Mouse (Mus musculus): ENCODE measurements around the gene Map4k2. TPM values are rescaled to one million over a fixed set of nuclear protein-coding genes. Genes with fewer than 3 reads are reported as not detected.

Map4k2 gene
- polyA plus RNA-seq, 1 experiment from 2014 or later: 21.2 TPM

DNA sequence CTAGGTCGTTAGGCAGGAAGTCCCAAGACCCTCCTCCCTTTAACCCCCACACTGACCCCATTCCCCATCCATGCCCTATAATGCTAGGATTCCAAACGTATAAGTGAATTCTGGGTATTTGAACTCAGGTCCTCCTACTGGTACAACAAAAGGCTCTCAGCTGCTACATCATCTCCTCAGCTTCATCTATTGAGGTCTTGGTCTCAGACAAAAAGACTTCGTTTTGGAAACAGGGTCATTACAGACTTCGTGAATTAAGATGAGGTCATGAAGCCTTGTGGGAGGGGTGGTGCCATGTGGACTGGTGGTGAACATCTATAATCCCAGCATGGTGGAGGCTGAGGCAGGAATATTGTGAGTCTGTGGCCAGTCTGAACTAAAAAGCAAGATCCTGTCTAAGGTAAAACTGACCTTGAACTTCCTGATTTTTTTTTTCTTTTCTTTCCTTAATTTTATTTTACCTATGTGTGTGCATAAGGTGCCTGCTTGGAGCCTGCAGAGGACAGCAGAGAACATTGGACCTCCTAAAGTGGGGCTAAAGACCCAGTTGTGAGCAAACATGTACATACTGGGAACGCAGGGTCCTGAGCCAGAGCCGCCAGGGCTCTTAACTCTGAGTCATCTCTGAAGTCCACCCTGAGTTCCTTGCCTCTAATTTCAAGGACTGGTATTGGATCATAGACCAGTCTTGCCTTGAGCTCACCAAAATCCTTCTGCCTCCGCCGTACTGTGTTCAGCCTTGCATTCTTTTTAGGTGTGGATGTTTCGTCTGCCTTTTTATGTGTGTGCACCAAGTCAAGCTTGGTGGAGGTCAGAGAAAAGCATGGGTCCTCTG, 7.0 kb upstream of the Map4k2 start:
- H3K9me3 ChIP-seq (ENCODE audit: control insufficient read depth, low read length): no peaks in the 10 kb centered on the region
- H3K27me3 ChIP-seq (replicated peaks; ENCODE audit: control insufficient read depth, insufficient read depth, low read length): no peaks in the 10 kb centered on the region
- no peak overlapping the region for H3K9ac ChIP-seq (replicated peaks; ENCODE audit: low read depth, low read length)
- no peak overlapping the region for H3K4me3 ChIP-seq (replicated peaks; ENCODE audit: low read length)
- H3K36me3 ChIP-seq (ENCODE audit: control insufficient read depth, insufficient read depth): peaks cover 12% of the 10 kb centered on the region
- H3K4me2 ChIP-seq (ENCODE audit: low read length): peak overlapping the region; percentile 8; the same call in 1 of the 2 replicates
- peaks cover 23% of the 10 kb centered on the region for H3K4me1 ChIP-seq (replicated peaks; ENCODE audit: control insufficient read depth, insufficient read depth, low read length)
- H3K27ac ChIP-seq (ENCODE audit: low read length): no peak overlapping the region
- WGBS: 56% methylated on average over 9 of the region's 9 CpGs
- ATAC-seq: no peak

DNA sequence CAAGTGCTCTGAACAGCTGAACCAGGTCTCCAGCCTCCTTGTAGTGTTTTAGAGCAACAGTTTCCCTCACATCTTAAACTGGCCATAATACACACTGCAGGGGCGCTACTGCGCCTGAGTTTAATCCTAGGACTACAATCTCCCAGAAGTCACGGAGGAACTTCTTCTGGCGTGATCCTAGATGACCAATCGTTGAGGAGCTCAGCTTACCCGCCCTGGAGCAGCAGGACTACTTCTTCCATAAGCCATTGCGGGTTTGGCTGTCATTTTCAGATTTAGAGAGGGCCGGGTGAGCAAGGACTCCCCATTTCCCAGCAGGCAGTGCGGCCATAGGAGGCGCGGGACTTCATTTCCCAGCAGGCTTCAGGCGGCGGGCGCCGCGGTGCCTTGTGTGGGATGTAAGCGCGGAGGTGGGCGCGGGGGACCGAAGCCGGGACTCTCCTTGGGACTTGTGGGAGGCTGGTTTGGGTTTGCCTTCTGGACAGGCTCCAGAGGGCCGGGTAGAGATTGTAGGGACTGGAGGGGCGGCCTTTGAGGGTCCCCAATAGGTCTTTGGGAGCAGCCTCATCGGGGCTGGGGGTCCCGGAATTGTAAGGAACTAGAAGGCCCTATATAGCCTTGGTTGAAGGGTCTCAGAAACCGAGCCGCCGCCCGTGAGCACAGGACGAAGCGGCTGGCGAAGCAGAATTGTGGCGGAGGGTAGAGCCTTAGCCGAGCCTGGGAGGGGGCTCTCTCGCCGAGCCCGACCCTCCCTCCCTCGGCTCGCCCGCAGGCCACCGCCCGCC, 6.1 kb upstream of the Map4k2 start, which contains the start of gene Men1:
Gene Men1 (plus strand): TSS at position 307 of the 785 bp plus-strand sequence.
- Histone ChIP-seq H3K27ac (ENCODE audit: low read length) (peak within 1 kb of the TSS; percentile 70), H3K9ac (replicated peaks; ENCODE audit: low read depth, low read length) (peak within 1 kb of the TSS; percentile 83), H3K4me2 (ENCODE audit: low read length) (peak within 1 kb of the TSS; percentile 71), H3K4me3 (replicated peaks; ENCODE audit: low read length) (peak within 1 kb of the TSS; percentile 75), H3K9me3 (ENCODE audit: control insufficient read depth, low read length) (no peaks in the 10 kb centered on the region), H3K36me3 (ENCODE audit: control insufficient read depth, insufficient read depth) (peaks cover 16% of the 10 kb centered on the region), H3K4me1 (replicated peaks; ENCODE audit: control insufficient read depth, insufficient read depth, low read length) (peaks cover 23% of the 10 kb centered on the region), H3K27me3 (replicated peaks; ENCODE audit: control insufficient read depth, insufficient read depth, low read length) (no peaks in the 10 kb centered on the region)
- peak; percentile 97 for ATAC-seq
- under 1% methylated on average over 43 of the region's 43 CpGs for WGBS

DNA sequence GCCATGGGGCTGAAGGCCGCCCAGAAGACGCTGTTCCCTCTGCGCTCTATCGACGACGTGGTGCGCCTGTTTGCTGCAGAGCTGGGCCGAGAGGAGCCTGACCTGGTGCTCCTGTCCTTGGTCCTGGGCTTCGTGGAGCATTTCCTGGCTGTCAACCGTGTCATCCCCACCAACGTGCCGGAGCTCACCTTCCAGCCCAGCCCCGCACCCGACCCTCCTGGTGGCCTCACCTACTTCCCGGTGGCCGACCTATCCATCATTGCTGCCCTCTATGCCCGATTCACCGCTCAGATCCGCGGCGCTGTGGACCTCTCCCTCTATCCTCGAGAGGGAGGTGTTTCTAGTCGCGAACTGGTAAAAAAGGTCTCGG, 5.5 kb upstream of the Map4k2 start:
- peak overlapping the region; percentile 71 for H3K4me2 ChIP-seq (ENCODE audit: low read length)
- peaks cover 16% of the 10 kb centered on the region for H3K36me3 ChIP-seq (ENCODE audit: control insufficient read depth, insufficient read depth)
- H3K4me3 ChIP-seq (replicated peaks; ENCODE audit: low read length): peak overlapping the region; percentile 75
- no peaks in the 10 kb centered on the region for H3K9me3 ChIP-seq (ENCODE audit: control insufficient read depth, low read length)
- H3K9ac ChIP-seq (replicated peaks; ENCODE audit: low read depth, low read length): peak overlapping the region; percentile 83
- no peaks in the 10 kb centered on the region for H3K27me3 ChIP-seq (replicated peaks; ENCODE audit: control insufficient read depth, insufficient read depth, low read length)
- no peak for ATAC-seq
- WGBS: under 1% methylated on average over 25 of the region's 25 CpGs
- H3K27ac ChIP-seq (ENCODE audit: low read length): peak overlapping the region; percentile 70
- H3K4me1 ChIP-seq (replicated peaks; ENCODE audit: control insufficient read depth, insufficient read depth, low read length): peaks cover 23% of the 10 kb centered on the region

DNA sequence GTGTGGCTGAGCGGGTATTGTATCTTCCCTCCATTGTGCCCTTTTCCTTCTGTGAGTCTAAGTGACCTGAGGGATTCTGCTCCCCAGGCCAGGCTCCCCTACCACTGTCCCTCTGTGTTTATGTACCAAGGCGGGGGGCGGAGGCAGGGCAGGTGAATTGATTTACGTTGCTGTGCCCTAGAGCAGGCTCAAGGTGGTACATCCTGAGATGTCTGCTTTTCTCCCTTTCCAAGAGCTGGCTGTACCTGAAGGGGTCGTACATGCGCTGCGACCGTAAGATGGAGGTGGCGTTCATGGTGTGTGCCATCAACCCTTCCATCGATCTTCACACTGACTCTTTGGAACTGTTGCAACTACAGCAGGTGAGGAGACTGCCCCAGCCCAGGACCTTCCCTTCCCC, 4.0 kb upstream of the Map4k2 start:
- Histone ChIP-seq H3K9ac (replicated peaks; ENCODE audit: low read depth, low read length) (no peak overlapping the region), H3K27ac (ENCODE audit: low read length) (no peak overlapping the region), H3K9me3 (ENCODE audit: control insufficient read depth, low read length) (no peaks in the 10 kb centered on the region), H3K27me3 (replicated peaks; ENCODE audit: control insufficient read depth, insufficient read depth, low read length) (no peaks in the 10 kb centered on the region), H3K4me1 (replicated peaks; ENCODE audit: control insufficient read depth, insufficient read depth, low read length) (peaks cover 27% of the 10 kb centered on the region), H3K4me3 (replicated peaks; ENCODE audit: low read length) (no peak overlapping the region), H3K36me3 (ENCODE audit: control insufficient read depth, insufficient read depth) (peaks cover 16% of the 10 kb centered on the region), H3K4me2 (ENCODE audit: low read length) (no peak overlapping the region)
- 97% methylated on average over 10 of the region's 10 CpGs for WGBS
- no peak for ATAC-seq

DNA sequence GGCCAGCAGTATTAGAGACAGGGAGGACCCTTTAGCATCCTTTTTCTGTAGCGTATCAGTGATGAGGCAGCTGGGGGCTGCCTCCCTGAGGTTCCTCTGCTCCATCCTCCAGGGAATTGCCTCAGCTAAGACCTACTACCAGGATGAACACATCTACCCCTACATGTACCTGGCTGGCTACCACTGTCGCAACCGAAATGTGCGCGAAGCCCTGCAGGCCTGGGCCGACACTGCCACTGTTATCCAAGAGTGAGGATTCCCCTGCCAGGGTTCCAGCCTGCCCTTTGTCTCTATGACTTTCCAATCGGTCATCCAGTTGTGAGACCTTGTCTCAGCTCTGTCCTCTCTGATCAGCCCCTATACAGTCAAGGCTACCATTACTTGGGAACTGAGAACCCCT, 2.8 kb upstream of the Map4k2 start:
- Histone ChIP-seq H3K27ac (ENCODE audit: low read length) (no peak overlapping the region), H3K9me3 (ENCODE audit: control insufficient read depth, low read length) (no peaks in the 10 kb centered on the region), H3K4me3 (replicated peaks; ENCODE audit: low read length) (no peak overlapping the region), H3K4me1 (replicated peaks; ENCODE audit: control insufficient read depth, insufficient read depth, low read length) (peaks cover 27% of the 10 kb centered on the region), H3K9ac (replicated peaks; ENCODE audit: low read depth, low read length) (no peak overlapping the region), H3K36me3 (ENCODE audit: control insufficient read depth, insufficient read depth) (peaks cover 16% of the 10 kb centered on the region), H3K4me2 (ENCODE audit: low read length) (no peak overlapping the region), H3K27me3 (replicated peaks; ENCODE audit: control insufficient read depth, insufficient read depth, low read length) (no peaks in the 10 kb centered on the region)
- ATAC-seq: no peak
- 94% methylated on average over 7 of the region's 7 CpGs for WGBS

DNA sequence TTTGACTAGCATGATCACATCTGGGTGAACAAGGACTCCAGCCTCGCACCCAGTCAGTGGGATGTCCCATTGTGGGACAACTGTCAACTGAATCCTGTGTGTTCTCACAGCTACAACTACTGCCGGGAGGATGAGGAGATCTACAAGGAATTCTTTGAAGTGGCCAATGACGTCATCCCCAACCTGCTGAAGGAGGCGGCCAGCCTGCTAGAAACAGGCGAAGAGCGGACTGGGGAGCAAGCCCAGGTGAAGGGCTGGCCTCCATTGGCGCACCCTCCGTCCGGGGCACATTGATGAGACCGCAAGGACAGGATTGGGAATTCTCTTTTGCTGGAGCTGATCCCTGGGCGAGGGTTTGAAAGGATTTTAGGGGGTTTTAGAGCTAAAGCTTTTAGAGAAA, 2.2 kb upstream of the Map4k2 start:
- Histone ChIP-seq H3K4me1 (replicated peaks; ENCODE audit: control insufficient read depth, insufficient read depth, low read length) (peaks cover 27% of the 10 kb centered on the region), H3K4me3 (replicated peaks; ENCODE audit: low read length) (no peak overlapping the region), H3K9ac (replicated peaks; ENCODE audit: low read depth, low read length) (no peak overlapping the region), H3K4me2 (ENCODE audit: low read length) (no peak overlapping the region), H3K27me3 (replicated peaks; ENCODE audit: control insufficient read depth, insufficient read depth, low read length) (no peaks in the 10 kb centered on the region), H3K9me3 (ENCODE audit: control insufficient read depth, low read length) (no peaks in the 10 kb centered on the region), H3K27ac (ENCODE audit: low read length) (no peak overlapping the region), H3K36me3 (ENCODE audit: control insufficient read depth, insufficient read depth) (peaks cover 16% of the 10 kb centered on the region)
- WGBS: 89% methylated on average over 11 of the region's 11 CpGs
- no peak for ATAC-seq

DNA sequence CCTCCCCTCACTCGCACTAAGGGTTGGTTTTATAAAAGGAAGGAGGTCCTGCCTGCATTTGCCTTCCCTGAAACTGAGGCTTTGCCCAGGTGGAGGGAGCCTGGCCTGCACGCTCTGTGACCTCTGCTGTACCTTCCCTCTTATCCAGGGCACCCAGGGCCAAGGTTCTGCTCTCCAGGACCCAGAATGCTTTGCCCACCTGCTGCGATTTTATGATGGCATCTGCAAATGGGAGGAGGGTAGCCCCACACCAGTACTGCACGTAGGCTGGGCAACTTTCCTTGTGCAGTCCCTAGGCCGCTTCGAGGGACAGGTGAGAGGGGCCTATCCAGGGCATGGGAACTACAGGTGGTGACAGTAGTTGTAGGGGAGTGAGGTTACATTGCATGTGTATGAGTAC, 1.7 kb upstream of the Map4k2 start:
- H3K36me3 ChIP-seq (ENCODE audit: control insufficient read depth, insufficient read depth): peaks cover 20% of the 10 kb centered on the region
- H3K27ac ChIP-seq (ENCODE audit: low read length): no peak overlapping the region
- no peak overlapping the region for H3K4me2 ChIP-seq (ENCODE audit: low read length)
- no peak for ATAC-seq
- no peak overlapping the region for H3K4me3 ChIP-seq (replicated peaks; ENCODE audit: low read length)
- H3K27me3 ChIP-seq (replicated peaks; ENCODE audit: control insufficient read depth, insufficient read depth, low read length): no peaks in the 10 kb centered on the region
- no peaks in the 10 kb centered on the region for H3K9me3 ChIP-seq (ENCODE audit: control insufficient read depth, low read length)
- peaks cover 27% of the 10 kb centered on the region for H3K4me1 ChIP-seq (replicated peaks; ENCODE audit: control insufficient read depth, insufficient read depth, low read length)
- WGBS: 94% methylated on average over 6 of the region's 6 CpGs
- no peak overlapping the region for H3K9ac ChIP-seq (replicated peaks; ENCODE audit: low read depth, low read length)

DNA sequence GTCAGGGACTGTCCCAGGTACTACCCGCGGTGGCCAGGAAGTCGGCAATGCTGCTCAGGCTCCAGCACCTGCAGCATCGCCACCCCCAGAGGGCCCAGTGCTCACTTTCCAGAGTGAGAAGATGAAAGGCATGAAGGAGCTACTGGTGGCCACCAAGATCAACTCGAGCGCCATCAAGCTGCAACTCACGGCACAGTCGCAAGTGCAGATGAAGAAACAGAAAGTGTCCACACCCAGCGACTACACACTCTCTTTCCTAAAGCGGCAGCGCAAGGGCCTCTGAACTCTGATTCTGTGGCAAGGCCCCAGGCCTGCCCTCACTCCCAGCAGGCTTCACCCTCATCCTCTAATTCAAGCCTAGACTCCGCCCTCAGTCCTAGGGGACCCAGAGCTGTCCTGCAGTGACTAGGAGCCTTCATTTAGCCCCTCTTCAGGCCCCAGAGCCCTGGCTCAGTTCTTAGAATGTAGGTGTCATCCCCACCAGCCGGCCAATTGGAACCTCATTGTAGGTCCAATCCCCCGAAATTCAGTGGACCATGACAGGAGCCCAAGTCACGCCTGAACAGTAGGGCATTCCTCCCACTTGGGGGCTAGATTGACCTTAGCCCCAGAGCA, 938 bp upstream of the Map4k2 start:
- Histone ChIP-seq H3K4me2 (ENCODE audit: low read length) (no peak overlapping the region), H3K4me3 (replicated peaks; ENCODE audit: low read length) (no peak overlapping the region), H3K9me3 (ENCODE audit: control insufficient read depth, low read length) (no peaks in the 10 kb centered on the region), H3K27ac (ENCODE audit: low read length) (no peak overlapping the region), H3K4me1 (replicated peaks; ENCODE audit: control insufficient read depth, insufficient read depth, low read length) (peaks cover 27% of the 10 kb centered on the region), H3K27me3 (replicated peaks; ENCODE audit: control insufficient read depth, insufficient read depth, low read length) (no peaks in the 10 kb centered on the region), H3K9ac (replicated peaks; ENCODE audit: low read depth, low read length) (no peak overlapping the region), H3K36me3 (ENCODE audit: control insufficient read depth, insufficient read depth) (peaks cover 21% of the 10 kb centered on the region)
- 64% methylated on average over 15 of the region's 15 CpGs for WGBS
- no peak for ATAC-seq

DNA sequence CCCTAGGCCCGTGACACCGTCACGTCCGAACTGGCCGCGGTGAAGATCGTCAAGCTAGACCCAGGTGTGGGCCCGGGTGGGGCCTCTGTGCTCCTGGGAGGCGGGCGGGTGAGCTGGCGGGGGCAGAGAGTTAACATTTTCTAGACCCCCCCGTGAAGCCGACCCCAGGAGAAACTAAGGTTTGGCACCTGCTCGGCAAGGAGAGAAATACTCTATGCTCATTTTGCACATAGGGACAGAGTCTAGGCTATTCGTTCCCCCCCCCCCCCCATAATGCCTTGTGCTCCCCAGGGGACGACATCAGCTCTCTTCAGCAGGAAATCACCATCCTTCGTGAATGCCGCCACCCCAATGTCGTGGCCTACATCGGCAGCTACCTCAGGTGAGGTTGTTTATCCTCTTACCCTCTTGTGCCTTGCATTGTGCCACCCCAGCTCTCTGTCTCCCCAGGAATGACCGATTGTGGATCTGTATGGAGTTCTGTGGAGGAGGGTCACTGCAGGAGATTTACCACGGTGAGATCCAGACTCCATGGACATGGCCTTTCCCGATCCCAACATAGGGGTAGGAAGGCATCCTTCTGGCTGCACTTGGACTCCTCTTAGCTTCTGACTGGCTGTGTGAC, 630 bp downstream of the Map4k2 start:
- peaks cover 16% of the 10 kb centered on the region for H3K4me1 ChIP-seq (replicated peaks; ENCODE audit: control insufficient read depth, insufficient read depth, low read length)
- WGBS: 11% methylated on average over 22 of the region's 23 CpGs
- H3K36me3 ChIP-seq (ENCODE audit: control insufficient read depth, insufficient read depth): peaks cover 30% of the 10 kb centered on the region
- H3K27ac ChIP-seq (ENCODE audit: low read length): no peak overlapping the region
- H3K9ac ChIP-seq (replicated peaks; ENCODE audit: low read depth, low read length): peak overlapping the region; percentile 65
- no peaks in the 10 kb centered on the region for H3K9me3 ChIP-seq (ENCODE audit: control insufficient read depth, low read length)
- ATAC-seq: 0 out of 2 replicates have a peak, but pooled peaks have one; percentile 5
- H3K27me3 ChIP-seq (replicated peaks; ENCODE audit: control insufficient read depth, insufficient read depth, low read length): no peaks in the 10 kb centered on the region
- peak overlapping the region; percentile 50 for H3K4me3 ChIP-seq (replicated peaks; ENCODE audit: low read length)
- H3K4me2 ChIP-seq (ENCODE audit: low read length): peak overlapping the region; percentile 78
